Mouse (Mus musculus) embryonic facial prominence, embryonic 15.5 days (tissue): ENCODE measurements at regions not wholly inside any gene's neighbourhood (a gene's known extent, or its start where the extent isn't known, plus 50 kb on each side); places are given as distances from the start of the nearest gene placed in this dataset.

Experiments
- ATAC-seq: fragments of 200-750 bp; cut with Nextera tagmentation; 2 replicates; pipeline ENCODE4 v1.8.0; 2017; ENCODE audit warnings: low read depth, moderate TSS enrichment; ENCODE audit not compliant: insufficient number of reproducible peaks, low FRiP score, low TSS enrichment
- H3K27ac ChIP-seq: fragments of 300-500 bp; sonication (generic); replicated peaks from 2 replicates; pipeline ENCODE4 v1.5.1; 2015; ENCODE audit warnings: mild to moderate bottlenecking, inconsistent platforms
- H3K27me3 ChIP-seq: fragments of 300-500 bp; sonication (generic); 2 replicates; pipeline ENCODE4 v1.6.1; 2015; ENCODE audit warnings: inconsistent platforms
- H3K36me3 ChIP-seq: fragments of 300-500 bp; sonication (generic); 2 replicates; pipeline ENCODE4 v1.6.1; 2015; ENCODE audit warnings: mild to moderate bottlenecking, inconsistent platforms
- H3K4me1 ChIP-seq: fragments of 300-500 bp; sonication (generic); 2 replicates; pipeline ENCODE4 v1.6.1; 2015; ENCODE audit warnings: inconsistent platforms
- H3K4me2 ChIP-seq: fragments of 300-500 bp; sonication (generic); replicated peaks from 2 replicates; pipeline ENCODE4 v1.6.1; 2015; ENCODE audit warnings: mild to moderate bottlenecking, inconsistent platforms
- H3K4me3 ChIP-seq: fragments of 300-500 bp; sonication (generic); replicated peaks from 2 replicates; pipeline ENCODE4 v1.5.1; 2015; ENCODE audit warnings: mild to moderate bottlenecking, inconsistent platforms
- H3K9ac ChIP-seq: fragments of 300-500 bp; sonication (generic); 2 replicates; pipeline ENCODE4 v1.6.1; 2015; ENCODE audit warnings: inconsistent platforms
- H3K9me3 ChIP-seq: fragments of 300-500 bp; sonication (generic); replicated peaks from 2 replicates; pipeline ENCODE4 v1.6.1; 2016; ENCODE audit warnings: inconsistent platforms
- WGBS: fragments of 180-500 bp; shearing (Covaris S2); methylation state at CpG from one replicate; pipeline ENCODE4 v1.1.7; 2015; 5-methylcytosine and 5-hydroxymethylcytosine counted together

DNA sequence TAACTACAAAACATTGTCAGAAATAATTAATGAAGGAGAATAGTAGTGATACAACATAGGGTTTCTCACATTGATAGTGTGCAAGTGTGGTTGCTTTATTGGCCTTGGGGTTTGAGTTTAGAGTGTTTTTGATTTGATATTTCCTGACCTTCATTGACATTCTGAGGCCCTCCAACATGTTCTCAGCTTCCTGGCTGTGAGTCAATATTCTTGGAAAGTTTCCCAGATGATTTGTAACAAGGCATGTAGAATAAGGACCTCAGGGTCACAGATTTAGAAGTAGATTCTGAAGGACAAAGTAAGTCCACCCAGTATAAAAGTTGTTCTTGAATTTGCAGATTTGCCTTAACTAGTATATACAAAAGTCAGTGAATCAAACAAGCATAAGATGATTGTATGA, 969.7 kb upstream of the Pcdh9 start:
- Histone ChIP-seq H3K27me3 (no peaks in the 10 kb centered on the region), H3K4me3 (no peak overlapping the region), H3K9me3 (no peaks in the 10 kb centered on the region), H3K27ac (no peak overlapping the region), H3K36me3 (no peaks in the 10 kb centered on the region), H3K4me1 (no peaks in the 10 kb centered on the region), H3K4me2 (no peak overlapping the region), H3K9ac (no peak overlapping the region)
- no peak for ATAC-seq

DNA sequence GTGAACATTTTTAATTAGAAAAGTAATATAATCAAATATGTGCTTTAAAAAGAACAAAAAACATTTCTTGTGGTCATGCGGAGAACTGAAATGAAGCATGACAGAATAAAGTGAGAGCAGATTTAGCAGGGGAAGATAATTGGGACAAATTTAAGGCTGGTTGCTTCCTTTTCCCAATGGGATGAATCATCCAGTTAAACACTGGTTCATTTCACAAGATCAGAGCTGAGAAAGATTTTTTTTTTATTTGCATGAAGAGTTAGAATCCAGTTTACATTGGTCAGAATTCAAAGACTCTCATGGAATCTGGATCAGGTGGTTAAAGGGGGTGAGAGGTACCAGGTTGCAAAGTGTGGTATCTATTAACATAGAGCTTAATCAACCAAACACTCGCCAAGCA, 978.5 kb upstream of the Pcdh9 start:
- 42% methylated on average over 2 of the region's 2 CpGs for WGBS
- Histone ChIP-seq H3K9me3 (no peaks in the 10 kb centered on the region), H3K4me1 (no peaks in the 10 kb centered on the region), H3K36me3 (no peaks in the 10 kb centered on the region), H3K27me3 (no peaks in the 10 kb centered on the region), H3K4me3 (no peak overlapping the region), H3K27ac (no peak overlapping the region), H3K4me2 (no peak overlapping the region), H3K9ac (no peak overlapping the region)
- no peak for ATAC-seq

DNA sequence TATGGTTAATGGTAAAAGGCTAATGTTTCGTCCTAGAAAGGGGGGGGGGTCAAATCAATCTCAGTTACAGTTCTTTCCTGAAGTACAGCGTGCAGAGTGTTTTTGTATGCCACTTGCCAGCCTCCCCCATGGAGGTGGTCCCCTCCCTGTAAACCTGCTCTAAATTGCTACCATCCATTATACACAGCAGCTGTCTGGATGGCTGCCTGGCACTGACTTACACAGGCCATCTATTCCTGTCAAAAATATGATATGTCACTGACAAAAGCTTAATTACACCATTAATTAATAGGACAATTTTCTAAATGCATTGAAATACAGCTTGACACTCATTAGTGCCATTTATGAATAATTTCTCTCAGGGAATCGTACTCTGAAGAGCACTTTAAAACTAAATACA, 995.0 kb upstream of the 4921530L21Rik start:
- H3K4me1 ChIP-seq: no peaks in the 10 kb centered on the region
- WGBS: 63% methylated on average over 3 of the region's 3 CpGs
- no peak overlapping the region for H3K9ac ChIP-seq
- H3K9me3 ChIP-seq: no peaks in the 10 kb centered on the region
- no peaks in the 10 kb centered on the region for H3K27me3 ChIP-seq
- no peak overlapping the region for H3K27ac ChIP-seq
- no peak overlapping the region for H3K4me3 ChIP-seq
- no peaks in the 10 kb centered on the region for H3K36me3 ChIP-seq
- no peak for ATAC-seq
- no peak overlapping the region for H3K4me2 ChIP-seq

DNA sequence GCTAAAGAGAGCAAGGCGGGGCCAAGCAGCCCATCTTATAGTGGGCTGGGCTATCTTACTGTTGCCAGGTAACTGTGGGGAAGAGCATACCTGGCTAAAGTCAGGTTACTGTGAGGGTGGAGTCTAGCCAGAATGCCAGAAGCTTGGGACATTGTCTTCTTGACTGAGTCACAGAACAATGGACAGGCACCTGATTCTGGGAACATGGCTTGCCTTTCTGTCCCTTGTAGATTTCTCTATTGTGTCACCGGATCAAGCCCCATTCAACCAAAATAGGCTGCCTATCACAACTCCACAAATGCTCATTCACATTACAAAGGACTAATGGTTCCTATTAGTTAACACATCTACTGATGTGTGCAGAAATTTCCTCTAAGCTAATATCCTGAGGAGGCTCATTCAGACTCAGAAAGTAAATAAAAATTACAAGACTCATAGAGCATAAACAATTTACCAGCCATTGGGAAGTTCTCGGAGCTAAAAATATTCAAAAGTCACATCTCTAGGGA, 985.7 kb upstream of the 4921530L21Rik start:
- WGBS: 88% methylated on average over 3 of the region's 3 CpGs
- ATAC-seq: no peak
- H3K36me3 ChIP-seq: no peaks in the 10 kb centered on the region
- H3K27me3 ChIP-seq: no peaks in the 10 kb centered on the region
- H3K4me3 ChIP-seq: no peak overlapping the region
- H3K4me1 ChIP-seq: no peaks in the 10 kb centered on the region
- H3K9me3 ChIP-seq: no peaks in the 10 kb centered on the region
- no peak overlapping the region for H3K9ac ChIP-seq
- H3K4me2 ChIP-seq: no peak overlapping the region
- no peak overlapping the region for H3K27ac ChIP-seq

DNA sequence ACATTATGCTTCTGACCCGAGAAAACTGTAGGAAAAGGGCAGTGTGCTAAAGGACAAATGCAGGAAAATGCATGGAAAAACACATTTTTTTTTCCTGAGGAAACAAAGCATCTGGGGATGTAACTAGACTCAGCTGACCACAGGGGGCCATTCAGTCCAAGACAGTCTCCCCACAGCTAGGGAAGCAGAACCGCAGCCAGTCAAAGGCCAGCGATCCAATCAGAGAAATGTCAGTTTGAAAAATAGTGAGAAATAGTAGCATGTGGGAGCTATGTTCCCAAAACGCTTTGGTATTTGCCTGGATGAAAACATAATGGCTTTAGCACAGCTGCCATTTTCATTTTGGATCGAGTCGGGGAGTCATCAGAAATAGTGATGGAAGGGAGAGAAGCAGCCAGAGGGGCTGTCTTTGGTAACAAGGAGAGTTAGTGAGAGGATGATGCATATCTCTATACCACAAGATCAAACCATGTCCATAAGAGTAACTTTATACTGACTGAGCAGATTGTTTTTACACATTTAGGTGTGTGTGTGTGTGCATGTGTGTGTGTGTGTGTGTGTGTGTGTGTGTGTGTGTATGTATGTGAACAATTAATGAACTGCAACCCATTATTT, 982.3 kb upstream of the 4921530L21Rik start:
- Histone ChIP-seq H3K4me2 (0 out of 2 replicates have a peak overlapping the region, but pooled peaks have one; percentile 12), H3K9me3 (no peaks in the 10 kb centered on the region), H3K27me3 (no peaks in the 10 kb centered on the region), H3K4me3 (no peak overlapping the region), H3K4me1 (no peaks in the 10 kb centered on the region), H3K27ac (no peak overlapping the region), H3K36me3 (no peaks in the 10 kb centered on the region), H3K9ac (no peak overlapping the region)
- no peak for ATAC-seq
- 41% methylated on average over 6 of the region's 6 CpGs for WGBS

DNA sequence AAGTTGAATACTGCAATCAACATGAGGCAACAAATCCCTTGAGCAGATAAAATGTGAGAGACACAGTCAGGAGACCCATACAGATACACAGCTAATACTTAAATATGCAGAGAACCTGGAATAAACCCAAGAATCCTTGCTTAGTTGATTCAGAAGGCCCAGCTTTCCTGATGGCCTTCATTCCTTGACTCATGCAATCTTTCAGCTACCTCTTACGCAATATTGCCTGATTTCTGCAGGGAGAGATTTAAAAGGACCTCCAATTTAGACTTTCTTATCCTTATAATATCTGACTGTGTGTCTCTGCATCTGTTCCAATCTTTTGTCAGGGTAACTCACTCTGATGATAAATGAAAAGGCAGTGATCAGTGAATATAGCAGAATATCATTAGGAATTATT, 968.7 kb upstream of the 4921530L21Rik start:
- Histone ChIP-seq H3K27me3 (no peaks in the 10 kb centered on the region), H3K4me3 (no peak overlapping the region), H3K4me1 (no peaks in the 10 kb centered on the region), H3K4me2 (no peak overlapping the region), H3K9ac (no peak overlapping the region), H3K36me3 (no peaks in the 10 kb centered on the region), H3K9me3 (no peaks in the 10 kb centered on the region), H3K27ac (no peak overlapping the region)
- no peak for ATAC-seq
- 81% methylated on average over 1 of the region's 1 CpGs for WGBS

DNA sequence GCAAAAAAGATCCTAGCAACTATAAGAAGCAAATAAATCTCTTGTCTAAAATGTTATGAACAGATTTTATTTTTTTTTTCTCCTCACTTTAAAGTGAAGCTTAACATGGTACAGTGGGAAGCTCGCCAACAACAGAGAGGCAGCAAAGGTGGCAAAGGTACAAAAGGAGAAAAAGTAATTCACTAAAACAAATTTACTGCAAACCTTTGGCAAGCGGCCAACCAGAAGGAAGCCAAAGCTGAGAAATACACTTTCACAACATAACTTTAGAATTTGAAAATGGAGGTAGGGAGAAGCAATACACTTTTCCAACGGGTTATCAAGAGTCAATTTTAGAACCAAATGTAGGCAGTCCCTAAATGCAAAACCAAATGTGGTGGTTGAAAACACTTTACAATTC, 939.6 kb upstream of the 4921530L21Rik start:
- H3K9me3 ChIP-seq: no peaks in the 10 kb centered on the region
- no peaks in the 10 kb centered on the region for H3K27me3 ChIP-seq
- no peak overlapping the region for H3K9ac ChIP-seq
- no peak overlapping the region for H3K27ac ChIP-seq
- H3K4me2 ChIP-seq: no peak overlapping the region
- no peaks in the 10 kb centered on the region for H3K4me1 ChIP-seq
- H3K4me3 ChIP-seq: no peak overlapping the region
- ATAC-seq: no peak
- H3K36me3 ChIP-seq: no peaks in the 10 kb centered on the region
- 75% methylated on average over 3 of the region's 3 CpGs for WGBS
